Mouse (Mus musculus) adrenal gland, adult 18-20 months (tissue): Measurements from ENCODE around the gene Gm10217. TPM values are rescaled to one million over a fixed set of nuclear protein-coding genes. Genes with fewer than 3 reads are reported as not detected.

Experiments used
- DNase-seq, 2 experiments: peaks; one replicate each; pipeline ENCODE4 v3.0.0; 2021 to 2022; ENCODE audit warnings: low spot score in 2 of 2
- long read RNA-seq, 2 experiments: library from polyadenylated mRNA; stranded (forward); transcript quantifications; one replicate each; pipeline ENCODE4 v2.0.0; 2021
- total RNA-seq, 2 experiments: library from RNA; stranded (reverse); gene quantifications; 1 replicate in 1 of 2; 2 replicates in 1 of 2; pipeline ENCODE4 v1.2.3; 2021

The Gm10217 gene
- total RNA-seq: not detected
- long read RNA-seq, experiment 1: 0 reads
- long read RNA-seq, experiment 2: 0 reads

GRCm38 (mm10) chr8:9863951-9864350 lies at the start of gene Gm10217:
Gene Gm10217 (plus strand): TSS chr8:9864251.
- no peak for DNase-seq

DNA sequence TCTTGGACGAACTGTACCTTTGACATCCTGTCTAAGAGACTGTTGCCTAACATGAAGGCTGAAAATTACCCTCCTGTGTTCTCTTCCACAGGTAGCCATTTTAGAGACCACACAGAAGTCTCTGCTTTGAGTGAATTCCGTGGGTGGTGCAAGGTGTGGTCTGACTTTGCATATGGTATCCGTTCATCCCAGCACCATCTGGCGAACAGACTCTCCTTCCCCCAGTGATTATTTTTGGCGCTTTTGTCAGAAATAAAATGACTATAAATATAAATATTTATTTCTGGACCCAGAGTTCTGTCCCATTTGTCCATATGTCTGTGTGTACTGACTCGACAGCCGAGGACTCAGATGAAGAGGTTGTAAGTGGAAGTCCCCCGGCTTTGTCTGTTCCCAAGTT lies 39.3 kb upstream of the Gm10217 start:
- DNase-seq: no peak

DNA sequence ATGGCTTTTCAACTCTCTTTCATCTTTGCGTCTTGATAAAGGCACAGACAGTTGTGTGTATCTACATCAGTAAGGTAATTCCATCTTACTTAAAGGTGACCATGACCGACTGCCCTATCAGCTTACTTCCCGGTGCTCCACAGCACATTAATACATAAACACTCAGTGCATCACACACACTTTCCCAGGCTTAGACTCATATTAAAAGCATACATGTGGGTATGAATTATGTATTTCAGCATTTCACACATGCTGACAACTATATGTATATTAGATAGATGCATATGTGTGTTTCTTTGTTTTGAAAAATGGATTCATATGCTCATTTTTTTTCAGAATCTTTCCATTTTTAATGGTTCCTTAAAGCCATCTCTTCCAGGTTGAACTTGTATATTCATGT lies 23.8 kb upstream of the Gm10217 start:
- DNase-seq: no peak

GRCm38 (mm10) chr8:9859286-9859685 lies 4.8 kb upstream of the Gm10217 start:
- no peak for DNase-seq

- DNase-seq: no peak
These were observed 3.4 kb upstream of the Gm10217 start for GRCm38 (mm10) chr8:9860539-9861203.

DNA sequence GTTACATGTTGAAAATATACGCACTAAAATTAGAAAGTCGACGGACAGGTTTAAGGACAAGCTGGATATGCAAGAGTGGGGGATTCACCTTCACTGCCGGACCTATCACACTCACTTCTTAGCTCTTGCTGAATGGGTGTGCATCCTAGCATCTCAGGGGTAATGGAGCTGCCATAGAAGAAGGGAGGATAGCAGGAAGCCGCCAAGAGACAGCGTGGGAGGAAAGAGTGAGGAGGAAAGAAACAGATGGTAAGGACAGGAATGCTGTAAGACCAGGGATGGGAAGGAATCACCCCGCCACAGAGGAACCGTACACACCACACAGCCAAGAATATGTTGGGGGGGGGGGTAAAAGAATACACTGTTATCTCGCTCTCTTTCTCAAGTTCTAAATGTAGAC lies 1.1 kb downstream of the Gm10217 start:
- DNase-seq: no peak

DNA sequence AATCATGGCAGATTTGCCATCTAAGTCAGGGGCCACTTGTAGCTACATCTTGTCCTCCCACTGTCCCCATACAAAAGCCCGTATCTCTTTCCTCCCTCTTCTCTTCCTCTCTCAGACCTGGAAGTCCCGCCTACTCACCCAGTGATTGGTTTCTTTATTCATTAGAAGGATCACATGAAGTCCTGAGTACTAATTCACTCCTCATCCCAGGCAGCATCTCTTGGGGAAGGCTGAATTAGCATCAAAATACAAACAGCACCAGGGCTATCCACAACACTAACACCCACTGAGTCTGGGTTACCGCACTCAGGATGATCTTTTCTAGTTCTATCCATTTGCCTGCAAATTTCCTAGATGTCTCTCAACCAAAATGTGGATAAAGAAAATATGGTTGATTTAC lies 4.0 kb downstream of the Gm10217 start:
- no peak for DNase-seq

- no peak for DNase-seq
These were observed 12.2 kb downstream of the Gm10217 start for GRCm38 (mm10) chr8:9876241-9876640.

- no peak for DNase-seq
These were observed 15.9 kb downstream of the Gm10217 start for GRCm38 (mm10) chr8:9879921-9880320.

DNA sequence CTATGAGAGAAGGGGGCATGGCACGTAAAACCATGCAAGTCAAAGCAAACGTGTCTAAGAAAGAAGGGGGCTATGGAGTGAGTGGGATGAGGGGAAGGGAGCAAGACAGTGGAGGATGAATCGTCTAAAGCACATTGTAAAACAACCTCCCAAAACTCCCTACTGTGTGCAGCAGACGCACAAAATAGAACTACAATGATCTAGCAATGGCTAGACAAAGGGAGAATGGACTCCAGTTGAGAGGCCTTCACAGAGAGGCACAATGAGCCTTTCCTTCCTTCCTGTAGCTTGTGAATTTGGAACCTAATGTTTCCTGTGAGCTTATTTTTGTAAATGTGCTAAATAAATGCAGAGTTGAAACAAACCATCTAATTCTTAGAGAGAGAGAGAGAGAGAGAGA lies 22.7 kb downstream of the Gm10217 start:
- DNase-seq: no peak

- no peak for DNase-seq
These were observed 35.1 kb downstream of the Gm10217 start for GRCm38 (mm10) chr8:9899199-9899598.

DNA sequence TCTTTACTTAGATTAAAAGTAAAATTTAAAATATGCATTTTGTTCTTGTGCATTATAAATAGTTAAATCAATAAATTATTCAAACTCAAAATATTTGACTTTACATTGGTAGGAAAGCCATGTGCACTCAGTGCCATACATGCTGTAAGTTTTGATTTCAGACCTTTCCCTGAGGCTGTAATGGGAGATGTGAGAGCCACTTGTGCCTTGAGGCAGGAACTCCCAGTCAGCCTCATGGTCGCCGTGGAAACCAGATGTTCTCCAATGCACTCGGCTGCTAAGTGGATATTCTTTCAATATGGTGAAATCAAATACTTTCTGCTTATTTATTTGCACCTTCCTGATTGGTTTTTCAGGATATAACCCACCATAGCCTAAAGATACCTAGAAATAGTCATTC lies 35.6 kb downstream of the Gm10217 start:
- DNase-seq: no peak

Other genes starting within 250 kb of the Gm10217 start
- 1 to 10 TPM; 6.5 to 6.9 TPM for gene Fam155a, start 93.1 kb upstream of the Gm10217 start, total RNA-seq
- gene Lig4, start 113.4 kb downstream of the Gm10217 start, total RNA-seq: 1 to 10 TPM; 7.8 to 8.4 TPM
- 10 to 100 TPM; 18.7 to 22.3 TPM for gene Abhd13, start 113.5 kb downstream of the Gm10217 start, total RNA-seq
- 10 to 100 TPM in 1 of 2 experiments, 1 to 10 TPM in 1; 3.4 to 10.3 TPM for gene Tnfsf13b, start 142.2 kb downstream of the Gm10217 start, total RNA-seq